Mouse (Mus musculus): ENCODE measurements around the gene Tsku. TPM values are rescaled to one million over a fixed set of nuclear protein-coding genes. Genes with fewer than 3 reads are reported as not detected.

Gene Tsku
- total RNA-seq, 2 experiments from 2014 or later = 1.4 TPM

GRCm38 (mm10) chr7:98358016-98358415, 3.1 kb downstream of the Tsku start:
- no peak for DNase-seq

GRCm38 (mm10) chr7:98357324-98357723, 3.8 kb downstream of the Tsku start:
- no peak for DNase-seq

DNA sequence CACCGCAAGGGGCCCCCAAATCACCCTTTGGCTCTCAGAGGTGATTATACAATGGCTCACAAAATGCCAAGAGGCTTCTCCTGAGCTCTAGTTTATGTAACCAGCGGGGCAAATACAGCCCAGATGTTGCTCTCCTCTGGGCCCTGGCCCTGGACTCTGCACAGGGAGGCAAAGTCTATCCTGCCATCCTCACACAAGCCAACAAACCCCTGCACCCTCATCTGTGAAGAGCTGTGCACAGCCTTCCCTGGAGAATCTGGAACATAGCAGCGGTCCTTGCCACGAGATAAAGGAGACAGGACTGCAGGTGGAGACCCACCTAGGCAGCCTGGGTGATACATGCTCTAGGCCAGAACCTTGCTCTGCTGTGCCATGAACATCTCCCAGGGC, 6.2 kb downstream of the Tsku start:
- no peak for DNase-seq

DNA sequence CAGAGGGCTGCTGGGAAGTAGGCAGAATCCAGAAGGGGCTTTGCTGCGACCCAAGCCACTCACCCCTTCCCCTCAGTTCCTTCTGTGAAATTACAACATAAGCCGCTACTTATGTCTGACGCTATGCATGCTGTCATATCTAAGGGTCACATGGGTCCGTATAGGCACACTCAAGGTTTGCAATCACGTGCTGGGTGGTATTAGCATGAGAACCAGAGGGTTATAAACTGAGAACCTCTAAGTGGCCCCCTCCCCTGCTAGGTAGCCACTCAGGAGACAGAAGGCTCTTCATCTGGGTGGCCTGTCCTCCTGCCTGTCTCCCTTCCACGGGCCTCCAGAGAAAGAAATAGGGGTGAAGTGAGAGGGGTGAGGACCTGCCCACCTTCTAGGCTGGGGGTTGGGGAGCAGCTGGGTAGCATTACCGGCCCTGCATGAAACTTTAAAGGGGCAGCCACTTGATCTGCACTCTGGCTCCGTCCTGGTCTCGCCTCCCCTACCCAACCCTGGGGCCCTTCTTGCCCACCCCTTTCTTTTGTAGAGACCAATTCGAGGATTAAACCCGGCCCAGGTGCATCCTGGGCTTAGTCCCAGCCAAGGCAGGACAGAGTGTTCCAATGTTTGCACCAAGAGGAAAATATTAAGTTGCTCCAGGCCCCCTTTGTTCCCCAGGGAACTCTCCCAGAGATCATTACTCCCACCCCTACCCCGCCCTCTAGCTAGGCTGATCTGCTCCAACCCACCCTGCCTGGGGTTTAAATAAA, 6.8 kb downstream of the Tsku start:
- DNase-seq = no peak

GRCm38 (mm10) chr7:98353616-98354015, 7.5 kb downstream of the Tsku start:
- DNase-seq = no peak

- DNase-seq = no peak
Measured at GRCm38 (mm10) chr7:98351523-98351922, 9.6 kb downstream of the Tsku start.

- DNase-seq = no peak
Measured at GRCm38 (mm10) chr7:98349821-98350220, 11.3 kb downstream of the Tsku start.

- peak; percentile 72 to 81 for DNase-seq
Measured at GRCm38 (mm10) chr7:98349096-98349495, 12.0 kb downstream of the Tsku start.

DNA sequence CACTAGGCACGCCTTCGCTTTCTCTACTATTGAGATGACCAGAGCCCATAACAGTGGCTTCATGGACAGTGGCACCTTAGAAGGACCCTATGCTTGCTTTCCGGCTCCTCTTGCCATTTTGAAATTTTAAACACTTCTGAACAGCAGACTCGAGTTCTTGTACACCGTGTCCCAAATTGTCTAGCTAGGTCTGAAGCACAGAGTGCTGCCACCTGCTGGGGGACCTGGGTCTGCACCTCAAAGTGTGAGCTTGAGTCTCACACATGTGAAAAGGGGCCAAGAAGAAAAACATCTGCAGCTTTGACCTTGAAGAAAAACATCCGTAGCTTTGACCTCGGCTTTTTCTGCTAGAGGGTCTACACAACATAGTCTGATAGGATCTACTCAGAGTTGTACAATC, 13.1 kb downstream of the Tsku start:
- DNase-seq = peak; percentile 46 to 55

DNA sequence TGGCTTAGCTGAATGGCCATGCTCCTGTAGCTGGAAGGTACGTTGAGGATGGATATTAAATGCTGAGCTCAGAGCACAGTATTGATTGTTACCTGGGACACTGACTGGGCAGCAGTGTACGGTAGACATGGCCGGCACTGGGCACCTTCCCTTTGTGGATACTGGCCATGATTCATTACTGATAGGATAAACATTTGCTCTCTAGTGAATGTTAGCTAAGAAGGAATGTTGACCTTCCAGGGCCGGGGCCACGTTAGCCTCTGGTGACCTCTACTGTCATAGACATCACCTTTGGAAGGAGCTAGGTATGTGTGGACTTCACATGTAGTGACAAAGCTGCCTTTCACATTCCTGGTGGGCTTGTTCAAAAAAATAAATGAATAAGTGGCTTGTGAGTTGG, 13.7 kb downstream of the Tsku start:
- no peak for DNase-seq

GRCm38 (mm10) chr7:98345036-98345435, 16.1 kb downstream of the Tsku start:
- DNase-seq = no peak

- peak in 1 of 2 experiments; percentile 36 for DNase-seq
Measured at GRCm38 (mm10) chr7:98344361-98344760, 16.8 kb downstream of the Tsku start.

DNA sequence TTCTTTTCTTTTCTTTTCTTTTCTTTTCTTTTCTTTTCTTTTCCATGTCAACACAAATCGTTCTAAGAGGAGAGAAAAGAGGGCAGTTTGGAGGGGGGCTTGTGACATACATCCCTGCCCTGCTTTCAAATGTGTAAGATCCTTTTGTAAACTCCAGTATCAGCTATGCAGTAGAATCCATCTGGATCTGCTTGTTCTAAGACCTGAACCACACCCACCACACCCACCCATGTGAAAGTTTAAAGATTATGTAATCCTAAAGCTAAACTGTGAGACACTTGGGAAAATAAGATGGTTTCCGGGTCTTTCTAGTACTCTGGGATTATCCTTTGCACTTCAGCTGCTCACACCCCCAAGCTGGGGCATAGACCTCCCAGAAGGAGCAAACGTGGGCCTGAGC, 18.9 kb downstream of the Tsku start:
- DNase-seq = no peak

DNA sequence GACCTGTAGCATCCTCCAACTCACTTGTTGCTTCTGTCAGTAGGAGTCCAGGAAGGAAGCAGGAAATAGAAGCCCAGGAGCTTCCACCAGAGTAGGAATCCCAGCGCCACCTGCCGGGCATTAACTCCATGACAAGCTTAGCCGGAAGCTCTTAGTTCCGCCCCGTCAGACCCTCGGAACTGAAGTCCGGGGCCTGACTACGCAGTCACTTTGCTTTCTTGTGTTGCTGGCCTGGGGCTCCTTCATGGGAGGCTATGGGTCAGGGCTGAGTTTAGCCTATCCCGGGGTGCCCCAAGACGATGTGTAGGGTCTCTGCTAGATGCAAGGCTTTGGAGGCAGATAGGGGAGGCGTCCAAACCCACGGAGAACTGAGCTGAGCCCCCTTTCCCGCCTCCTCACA, 19.7 kb downstream of the Tsku start:
- DNase-seq = peak; percentile 78 to 79

GRCm38 (mm10) chr7:98340343-98340742, 20.8 kb downstream of the Tsku start:
- no peak for DNase-seq

- DNase-seq = no peak
Measured at GRCm38 (mm10) chr7:98333987-98334386, 27.1 kb downstream of the Tsku start.

DNA sequence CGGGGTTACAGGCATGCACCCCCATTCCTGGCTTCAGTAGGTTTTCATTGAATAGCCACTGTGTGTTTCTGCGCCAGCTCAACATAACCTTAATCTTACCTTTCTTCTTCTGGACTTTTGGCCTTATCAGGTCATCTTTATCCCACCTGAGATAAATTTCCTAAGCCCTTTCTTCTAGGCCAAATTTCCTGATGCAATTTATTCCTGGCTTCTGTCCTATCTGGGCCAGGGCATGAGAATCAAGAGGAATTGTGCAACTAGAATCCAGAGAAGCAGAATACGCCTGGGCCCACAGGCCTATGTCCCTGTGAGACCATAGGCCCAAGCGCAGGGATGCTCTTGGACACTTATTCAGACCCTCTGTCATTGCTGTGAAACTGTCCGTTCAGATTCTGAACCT, 27.6 kb downstream of the Tsku start:
- no peak for DNase-seq

GRCm38 (mm10) chr7:98332678-98333397, 28.3 kb downstream of the Tsku start:
- DNase-seq = no peak

- no peak for DNase-seq
Measured at GRCm38 (mm10) chr7:98331932-98332331, 29.2 kb downstream of the Tsku start.

DNA sequence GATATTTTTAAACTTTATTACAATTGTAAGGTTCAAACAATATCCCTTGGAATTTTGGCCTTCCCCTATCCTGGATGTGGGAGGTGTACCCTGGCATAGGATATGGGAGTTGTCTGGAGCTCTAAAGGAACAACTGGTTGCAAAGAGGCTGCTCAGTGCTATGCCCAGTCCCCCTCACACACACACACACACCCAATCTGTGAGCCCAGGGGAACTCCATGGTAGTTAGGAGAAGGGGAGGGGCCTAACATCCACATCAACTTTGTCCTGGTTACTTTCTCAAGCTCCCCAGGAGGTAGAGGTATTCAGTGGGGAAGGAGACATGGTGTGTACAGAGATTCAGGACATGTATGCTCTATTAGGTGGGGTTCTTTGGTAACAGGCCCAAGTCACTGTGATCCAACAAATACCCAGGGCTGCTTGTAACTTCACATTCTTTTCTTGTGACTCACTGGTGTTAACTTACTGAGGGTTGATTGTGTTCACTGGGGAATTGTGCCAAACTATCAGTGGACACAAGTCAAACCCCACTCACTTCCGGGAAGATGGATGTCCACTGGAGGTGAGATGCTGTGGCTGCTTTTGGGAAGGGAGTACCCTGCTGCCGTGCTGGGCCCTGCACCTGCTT, 30.6 kb downstream of the Tsku start:
- no peak for DNase-seq

- no peak for DNase-seq
Measured at GRCm38 (mm10) chr7:98329651-98330374, 31.3 kb downstream of the Tsku start.

- DNase-seq = no peak
Measured at GRCm38 (mm10) chr7:98328311-98328710, 32.8 kb downstream of the Tsku start.

DNA sequence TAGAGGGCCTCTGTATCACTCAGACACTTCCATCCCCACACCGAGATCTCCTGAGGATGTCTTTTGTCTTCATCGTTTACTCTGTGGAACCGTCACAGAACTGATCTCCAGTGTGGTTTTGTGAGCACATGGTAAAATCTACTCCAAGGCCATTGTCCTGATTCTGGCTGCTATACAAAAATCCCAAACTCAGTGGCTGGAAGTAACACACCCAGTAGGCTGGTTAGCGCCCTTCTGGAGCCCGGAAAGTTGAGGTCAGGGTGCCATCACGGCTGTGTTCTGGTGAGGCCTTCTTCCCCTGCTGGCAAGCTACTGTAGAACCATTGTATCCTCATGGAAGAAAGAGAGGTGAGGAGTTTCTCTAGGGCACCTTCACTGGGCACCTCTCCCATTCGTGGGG, 35.1 kb downstream of the Tsku start:
- DNase-seq = no peak
